Comparison of ENCODE assay signal across 8 mouse cellular contexts in genomic region chr7:38167724-38168141, GRCm38 (mm10). TPM values are rescaled to one million over a fixed set of nuclear protein-coding genes. Genes with fewer than 3 reads are reported as not detected.
DNase-seq lines count a peak whose midpoint lies in the region; ATAC-seq and TF ChIP-seq lines count a peak whose summit lies in the region.

No protein-coding gene starts in this region.

- H3K36me3 ChIP-seq in embryonic facial prominence, embryonic 10.5 days (replicated peaks), result no peaks in the 10 kb centered on the region
- no peaks in the 10 kb centered on the region for H3K36me3 ChIP-seq in heart, postnatal 0 days (replicated peaks; ENCODE audit: control insufficient read depth, insufficient read depth, low read length)

- no peak for TF ChIP-seq EP300 in heart, postnatal 0 days (IDR thresholded peaks at IDR 0.05; ENCODE audit: low read depth)

- peak overlapping the region; percentile 56 for H3K4me2 ChIP-seq in heart, postnatal 0 days (ENCODE audit: low read depth, low read length)

- ATAC-seq in heart, postnatal 0 days (ENCODE audit: insufficient read depth, low read depth), result no peak

- peak; percentile 32 for DNase-seq in gastrocnemius, adult 18-20 months (ENCODE audit: low spot score)
- DNase-seq in gastrocnemius, postnatal 25 days, result no peak
- peak; percentile 37 for DNase-seq in T-cell, adult 2 months (ENCODE audit: low spot score)
- DNase-seq in embryonic facial prominence, embryonic 10.5 days (ENCODE audit: low spot score), result peak; percentile 65
- peak; percentile 59 for DNase-seq in heart, postnatal 0 days (ENCODE audit: low spot score)
- peak; percentile 57 for DNase-seq in left cerebral cortex, adult 11 months (ENCODE audit: low spot score)
- DNase-seq in lung, postnatal 10 days, result peak; percentile 62
- peak; percentile 68 to 77 for DNase-seq in right cerebral cortex, postnatal 36 days (ENCODE audit: low spot score in 2 of 2)

- peaks cover 12% of the 10 kb centered on the region for H3K4me1 ChIP-seq in embryonic facial prominence, embryonic 10.5 days
- 0 out of 2 replicates have a peak, but pooled peaks cover 7% of the 10 kb centered on the region for H3K4me1 ChIP-seq in heart, postnatal 0 days (ENCODE audit: control insufficient read depth, insufficient read depth)

- TF ChIP-seq CTCF in heart, postnatal 0 days (IDR thresholded peaks at IDR 0.05; ENCODE audit: low read depth), result peak; percentile 78

- no peak overlapping the region for H3K4me3 ChIP-seq in embryonic facial prominence, embryonic 10.5 days
- peak overlapping the region; percentile 18; the same call in 1 of the 2 replicates for H3K4me3 ChIP-seq in heart, postnatal 0 days (ENCODE audit: low read depth, low read length)

- H3K9me3 ChIP-seq in embryonic facial prominence, embryonic 10.5 days, result no peaks in the 10 kb centered on the region
- H3K9me3 ChIP-seq in heart, postnatal 0 days (replicated peaks; ENCODE audit: control insufficient read depth, low read length), result no peaks in the 10 kb centered on the region

- no peak overlapping the region for H3K27ac ChIP-seq in embryonic facial prominence, embryonic 10.5 days (replicated peaks)
- no peak overlapping the region for H3K27ac ChIP-seq in heart, postnatal 0 days (ENCODE audit: low read depth)

- peaks cover 5% of the 10 kb centered on the region for H3K27me3 ChIP-seq in embryonic facial prominence, embryonic 10.5 days (replicated peaks; ENCODE audit: low read depth, poor library complexity, severe bottlenecking)
- 0 out of 2 replicates have a peak, but pooled peaks cover 3% of the 10 kb centered on the region for H3K27me3 ChIP-seq in heart, postnatal 0 days (ENCODE audit: control insufficient read depth, insufficient read depth, low read length)

- H3K9ac ChIP-seq in heart, postnatal 0 days (replicated peaks; ENCODE audit: low read depth, low read length), result no peak overlapping the region

- WGBS in embryonic facial prominence, embryonic 10.5 days, result 16% methylated on average over 11 of the region's 11 CpGs
- 10% methylated on average over 11 of the region's 11 CpGs for WGBS in heart, postnatal 0 days

RNA-seq across cellular contexts. Expression of gene 1600014C10Rik, which starts 15.3 kb away (rescaled TPM):
- total RNA-seq in gastrocnemius, adult 18-20 months (2021), result 10 to 100 TPM; 26.5 to 27.1 TPM
- 10 to 100 TPM; 21.2 to 23.0 TPM for total RNA-seq in gastrocnemius, postnatal 25 days (2021)
- polyA plus RNA-seq in embryonic facial prominence, embryonic 10.5 days (2016; fragmentation: Nextera tagmentation; extraction: Ambion mirVana), result 15.5 and 17.4 TPM in 2 replicates
- total RNA-seq in heart, postnatal 0 days (2014; rRNA removed; ENCODE audit: low replicate concordance), result 15.9 and 17.5 TPM in 2 replicates
- 16.5 and 19.1 TPM in 2 replicates for polyA plus RNA-seq in heart, postnatal 0 days (2015; fragmentation: Nextera tagmentation; extraction: Ambion mirVana)
